Mouse (Mus musculus): ENCODE results near the gene Wasl. TPM values are rescaled to one million over a fixed set of nuclear protein-coding genes. Genes with fewer than 3 reads are reported as not detected.

The Wasl gene
- polyA plus RNA-seq, 2 experiments, result 30.8 to 57.6 TPM

- no peak overlapping the region for H3K4me3 ChIP-seq (replicated peaks; ENCODE audit: low read length)
- no peak overlapping the region for H3K9ac ChIP-seq (ENCODE audit: low read depth, low read length, severe bottlenecking)
- no peak for DNase-seq (ENCODE audit: low spot score)
- no peak for TF ChIP-seq POLR2A (IDR thresholded peaks at IDR 0.05; ENCODE audit: borderline replicate concordance, extremely low read depth, insufficient read depth, insufficient read length)
- no peak overlapping the region for H3K4me2 ChIP-seq (replicated peaks; ENCODE audit: low read depth, low read length, severe bottlenecking)
- H3K4me1 ChIP-seq (ENCODE audit: control insufficient read depth, insufficient read depth, low read length), result no peaks in the 10 kb centered on the region
- WGBS, result 79% methylated on average over 6 of the region's 6 CpGs
- no peak for ATAC-seq (ENCODE audit: low FRiP score, low read depth)
- no peaks in the 10 kb centered on the region for H3K27me3 ChIP-seq (ENCODE audit: control insufficient read depth, insufficient read depth, low read length)
- no peak overlapping the region for H3K27ac ChIP-seq (replicated peaks; ENCODE audit: low read depth, low read length)
- H3K9me3 ChIP-seq (ENCODE audit: control insufficient read depth, low read length), result no peaks in the 10 kb centered on the region
- no peaks in the 10 kb centered on the region for H3K36me3 ChIP-seq (ENCODE audit: control insufficient read depth, insufficient read depth, low read length)
These were observed 64.7 kb downstream of the Wasl start for GRCm38 (mm10) chr6:24600134-24600533.

GRCm38 (mm10) chr6:24599639-24600038 is 65.2 kb downstream of the Wasl start:
- Histone ChIP-seq H3K4me3 (replicated peaks; ENCODE audit: low read length) (no peak overlapping the region), H3K36me3 (ENCODE audit: control insufficient read depth, insufficient read depth, low read length) (no peaks in the 10 kb centered on the region), H3K27me3 (ENCODE audit: control insufficient read depth, insufficient read depth, low read length) (no peaks in the 10 kb centered on the region), H3K27ac (replicated peaks; ENCODE audit: low read depth, low read length) (no peak overlapping the region), H3K9ac (ENCODE audit: low read depth, low read length, severe bottlenecking) (no peak overlapping the region), H3K4me2 (replicated peaks; ENCODE audit: low read depth, low read length, severe bottlenecking) (no peak overlapping the region), H3K9me3 (ENCODE audit: control insufficient read depth, low read length) (no peaks in the 10 kb centered on the region), H3K4me1 (ENCODE audit: control insufficient read depth, insufficient read depth, low read length) (no peaks in the 10 kb centered on the region)
- WGBS, result 86% methylated on average over 5 of the region's 5 CpGs
- DNase-seq (ENCODE audit: low spot score), result no peak
- TF ChIP-seq POLR2A (IDR thresholded peaks at IDR 0.05; ENCODE audit: borderline replicate concordance, extremely low read depth, insufficient read depth, insufficient read length), result no peak
- ATAC-seq (ENCODE audit: low FRiP score, low read depth), result no peak

- H3K36me3 ChIP-seq (ENCODE audit: control insufficient read depth, insufficient read depth, low read length), result no peaks in the 10 kb centered on the region
- no peak overlapping the region for H3K27ac ChIP-seq (replicated peaks; ENCODE audit: low read depth, low read length)
- H3K4me1 ChIP-seq (ENCODE audit: control insufficient read depth, insufficient read depth, low read length), result no peaks in the 10 kb centered on the region
- H3K9ac ChIP-seq (ENCODE audit: low read depth, low read length, severe bottlenecking), result no peak overlapping the region
- ATAC-seq (ENCODE audit: low FRiP score, low read depth), result no peak
- DNase-seq (ENCODE audit: low spot score), result no peak
- WGBS, result 93% methylated on average over 6 of the region's 6 CpGs
- no peak overlapping the region for H3K4me3 ChIP-seq (replicated peaks; ENCODE audit: low read length)
- no peak overlapping the region for H3K4me2 ChIP-seq (replicated peaks; ENCODE audit: low read depth, low read length, severe bottlenecking)
- no peak for TF ChIP-seq POLR2A (IDR thresholded peaks at IDR 0.05; ENCODE audit: borderline replicate concordance, extremely low read depth, insufficient read depth, insufficient read length)
- no peaks in the 10 kb centered on the region for H3K9me3 ChIP-seq (ENCODE audit: control insufficient read depth, low read length)
- H3K27me3 ChIP-seq (ENCODE audit: control insufficient read depth, insufficient read depth, low read length), result no peaks in the 10 kb centered on the region
These were observed 65.6 kb downstream of the Wasl start for GRCm38 (mm10) chr6:24599179-24599578.

- no peak within 1 kb of the TSS for H3K4me2 ChIP-seq (replicated peaks; ENCODE audit: low read depth, low read length, severe bottlenecking)
- ATAC-seq (ENCODE audit: low FRiP score, low read depth) (no peak), DNase-seq (ENCODE audit: low spot score) (no peak)
- no peaks in the 10 kb centered on the region for H3K9me3 ChIP-seq (ENCODE audit: control insufficient read depth, low read length)
- 78% methylated on average over 10 of the region's 10 CpGs for WGBS
- H3K36me3 ChIP-seq (ENCODE audit: control insufficient read depth, insufficient read depth, low read length), result no peaks in the 10 kb centered on the region
- TF ChIP-seq POLR2A (IDR thresholded peaks at IDR 0.05; ENCODE audit: borderline replicate concordance, extremely low read depth, insufficient read depth, insufficient read length), result no peak
- no peak within 1 kb of the TSS for H3K4me3 ChIP-seq (replicated peaks; ENCODE audit: low read length)
- no peak within 1 kb of the TSS for H3K9ac ChIP-seq (ENCODE audit: low read depth, low read length, severe bottlenecking)
- H3K27ac ChIP-seq (replicated peaks; ENCODE audit: low read depth, low read length), result no peak within 1 kb of the TSS
- no peaks in the 10 kb centered on the region for H3K4me1 ChIP-seq (ENCODE audit: control insufficient read depth, insufficient read depth, low read length)
- H3K27me3 ChIP-seq (ENCODE audit: control insufficient read depth, insufficient read depth, low read length), result no peaks in the 10 kb centered on the region
These were observed 67.3 kb downstream of the Wasl start, which contains the start of gene Lmod2 for GRCm38 (mm10) chr6:24597500-24597899. Gene Lmod2 (plus strand): TSS chr6:24597762.

- no peak overlapping the region for H3K9ac ChIP-seq (ENCODE audit: low read depth, low read length, severe bottlenecking)
- no peaks in the 10 kb centered on the region for H3K36me3 ChIP-seq (ENCODE audit: control insufficient read depth, insufficient read depth, low read length)
- H3K9me3 ChIP-seq (ENCODE audit: control insufficient read depth, low read length), result no peaks in the 10 kb centered on the region
- no peak overlapping the region for H3K27ac ChIP-seq (replicated peaks; ENCODE audit: low read depth, low read length)
- ATAC-seq (ENCODE audit: low FRiP score, low read depth) (no peak), DNase-seq (ENCODE audit: low spot score) (no peak)
- TF ChIP-seq POLR2A (IDR thresholded peaks at IDR 0.05; ENCODE audit: borderline replicate concordance, extremely low read depth, insufficient read depth, insufficient read length), result no peak
- H3K4me2 ChIP-seq (replicated peaks; ENCODE audit: low read depth, low read length, severe bottlenecking), result no peak overlapping the region
- H3K4me3 ChIP-seq (replicated peaks; ENCODE audit: low read length), result no peak overlapping the region
- no peaks in the 10 kb centered on the region for H3K27me3 ChIP-seq (ENCODE audit: control insufficient read depth, insufficient read depth, low read length)
- H3K4me1 ChIP-seq (ENCODE audit: control insufficient read depth, insufficient read depth, low read length), result no peaks in the 10 kb centered on the region
- 50% methylated on average over 10 of the region's 10 CpGs for WGBS
These were observed 73.1 kb downstream of the Wasl start for GRCm38 (mm10) chr6:24591525-24592218.
